20 mouse cellular contexts compared by ENCODE assay signal in the genomic region with DNA sequence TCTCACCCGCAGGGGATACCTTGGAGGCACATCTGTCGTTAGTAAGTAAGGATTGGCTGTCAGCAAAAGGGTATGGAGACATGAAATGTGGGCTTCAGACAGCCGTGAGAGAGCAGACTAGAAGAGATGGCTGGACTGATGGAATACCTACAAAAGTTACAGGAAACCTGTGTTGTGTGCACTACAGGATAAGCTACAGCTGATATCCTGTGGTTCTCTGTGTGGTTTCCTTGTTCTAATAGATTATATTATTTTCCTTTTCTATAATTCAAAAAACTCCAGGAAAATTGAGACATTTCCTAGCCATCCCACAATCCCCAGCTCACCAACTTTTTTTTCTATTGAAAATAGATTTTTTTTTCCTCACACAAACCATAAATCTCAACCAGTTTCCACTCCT. TPM values are rescaled to one million over a fixed set of nuclear protein-coding genes. Genes with fewer than 3 reads are reported as not detected.
"Had no signal": no experiment of that assay in that cellular context is flagged by ENCODE, and none has a peak within 500 bp of the region (broad histone marks: within the 10 kb centered on the region; RNA-seq: fewer than 3 reads in every experiment).

No protein-coding gene starts in this region.

- H3K36me3 ChIP-seq: lung, embryonic 15.5 days; midbrain, embryonic 10.5 days; midbrain, embryonic 13.5 days had no signal

- ATAC-seq: midbrain, embryonic 13.5 days; midbrain, embryonic 16.5 days had no signal

- H3K4me2 ChIP-seq: lung, embryonic 15.5 days; midbrain, embryonic 13.5 days had no signal

- H3K4me1 ChIP-seq: lung, embryonic 15.5 days; midbrain, embryonic 10.5 days; midbrain, embryonic 13.5 days had no signal

- H3K27ac ChIP-seq: liver, embryonic 14.5 days; lung, embryonic 15.5 days; midbrain, embryonic 10.5 days; midbrain, embryonic 13.5 days had no signal

- H3K9ac ChIP-seq: liver, embryonic 14.5 days; lung, embryonic 15.5 days; midbrain, embryonic 13.5 days had no signal

- DNase-seq: kidney, adult 11 months; kidney, adult 9 months; kidney, postnatal 14 days; kidney, postnatal 4 days; lung, adult 18-20 months; lung, postnatal 10 days; lung, postnatal 4 days; thymus, adult 18-20 months; thymus, postnatal 36 days had no signal

- H3K4me3 ChIP-seq: lung, embryonic 15.5 days; midbrain, embryonic 10.5 days; midbrain, embryonic 13.5 days; myocyte had no signal

- H3K27me3 ChIP-seq: lung, embryonic 15.5 days; midbrain, embryonic 13.5 days had no signal

- H3K9me3 ChIP-seq: lung, embryonic 15.5 days; midbrain, embryonic 10.5 days; midbrain, embryonic 13.5 days had no signal

RNA-seq across cellular contexts. Expression of gene Frem3, which starts 52.6 kb away (rescaled TPM):
- total RNA-seq: megakaryocyte, adult 5-6 weeks; monocyte, adult 5-6 weeks had no signal
- polyA plus RNA-seq: liver, adult 2 months; midbrain, embryonic 10.5 days; myocyte; small intestine, adult 2 months; spleen, adult 2 months had no signal
